Mouse (Mus musculus): ENCODE measurements around the gene Pkib. TPM values are rescaled to one million over a fixed set of nuclear protein-coding genes. Genes with fewer than 3 reads are reported as not detected.

Gene Pkib
- total RNA-seq (2022): 10 to 100 TPM; 10.5 to 15.6 (median 12.9) TPM

GRCm38 (mm10) chr10:57631896-57632867 lies at the start of gene Pkib:
TSS of gene Pkib (plus strand) at chr10:57631981.
- peak; percentile 29 to 64 for DNase-seq (ENCODE audit: low spot score in 2 of 2)

GRCm38 (mm10) chr10:57583927-57584326 lies 47.9 kb upstream of the Pkib start:
- no peak for DNase-seq (ENCODE audit: low spot score in 2 of 2)

DNA sequence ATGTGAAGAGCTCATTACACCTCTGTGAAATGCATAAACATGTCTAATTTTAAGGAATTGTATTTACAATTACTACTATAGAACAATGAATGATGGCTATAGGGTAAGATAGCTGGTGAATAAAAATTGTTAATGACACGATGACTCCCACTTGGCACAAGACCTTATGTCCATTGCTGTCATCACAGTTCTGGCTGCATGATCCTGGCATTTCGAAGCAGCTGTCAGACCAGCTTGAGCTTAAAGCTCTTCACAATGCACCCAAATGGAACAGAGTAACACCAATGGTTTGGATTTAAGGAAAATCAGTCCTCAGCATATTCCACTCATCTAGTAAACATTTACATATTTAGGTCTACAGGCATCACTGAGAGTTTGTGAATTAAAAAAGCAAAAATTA lies 37.5 kb upstream of the Pkib start:
- no peak for DNase-seq (ENCODE audit: low spot score in 2 of 2)

GRCm38 (mm10) chr10:57597172-57597571 lies 34.6 kb upstream of the Pkib start:
- DNase-seq (ENCODE audit: low spot score in 2 of 2): no peak

GRCm38 (mm10) chr10:57602951-57603350 lies 28.8 kb upstream of the Pkib start:
- no peak for DNase-seq (ENCODE audit: low spot score in 2 of 2)

DNA sequence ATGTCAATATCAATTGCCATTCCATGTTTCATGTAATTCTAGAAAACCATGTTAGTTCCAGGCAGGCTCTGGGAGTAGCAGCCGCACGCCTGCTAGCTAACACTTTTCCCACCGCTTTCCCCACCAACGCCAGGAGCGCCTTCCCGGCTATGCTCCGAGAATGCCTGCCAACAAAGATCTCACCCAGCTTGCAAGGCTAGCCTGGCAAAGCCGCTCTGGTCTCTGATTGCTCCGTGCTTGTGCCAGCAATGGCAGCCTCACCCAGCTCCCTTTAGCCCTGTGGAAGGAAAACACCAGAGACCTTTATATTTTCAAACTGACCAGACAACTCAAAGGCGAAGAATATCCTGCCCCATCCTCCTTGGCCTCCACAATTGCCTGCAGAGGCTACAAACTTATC lies 8.5 kb upstream of the Pkib start:
- DNase-seq (ENCODE audit: low spot score in 2 of 2): no peak

GRCm38 (mm10) chr10:57627773-57628172 lies 4.0 kb upstream of the Pkib start:
- no peak for DNase-seq (ENCODE audit: low spot score in 2 of 2)

GRCm38 (mm10) chr10:57630557-57630956 lies 1.2 kb upstream of the Pkib start:
- no peak for DNase-seq (ENCODE audit: low spot score in 2 of 2)

DNA sequence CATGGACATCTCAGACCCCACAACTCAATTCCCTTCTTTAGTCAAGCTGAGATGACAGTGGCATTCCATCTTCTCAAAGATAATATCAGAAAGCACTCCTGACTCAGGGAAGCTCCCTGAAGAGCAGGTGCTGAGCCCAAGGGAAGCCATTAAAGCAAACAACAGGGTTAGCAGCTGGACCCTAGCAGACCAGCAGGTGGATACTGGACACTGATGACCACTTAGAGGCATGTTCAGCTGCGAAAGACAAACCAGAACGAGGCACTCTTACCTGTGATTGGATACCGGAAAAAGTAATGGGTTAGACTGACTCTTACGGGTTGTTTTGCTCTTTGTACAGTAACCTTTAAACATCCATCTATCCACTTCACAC lies 1.1 kb downstream of the Pkib start:
- no peak for DNase-seq (ENCODE audit: low spot score in 2 of 2)

DNA sequence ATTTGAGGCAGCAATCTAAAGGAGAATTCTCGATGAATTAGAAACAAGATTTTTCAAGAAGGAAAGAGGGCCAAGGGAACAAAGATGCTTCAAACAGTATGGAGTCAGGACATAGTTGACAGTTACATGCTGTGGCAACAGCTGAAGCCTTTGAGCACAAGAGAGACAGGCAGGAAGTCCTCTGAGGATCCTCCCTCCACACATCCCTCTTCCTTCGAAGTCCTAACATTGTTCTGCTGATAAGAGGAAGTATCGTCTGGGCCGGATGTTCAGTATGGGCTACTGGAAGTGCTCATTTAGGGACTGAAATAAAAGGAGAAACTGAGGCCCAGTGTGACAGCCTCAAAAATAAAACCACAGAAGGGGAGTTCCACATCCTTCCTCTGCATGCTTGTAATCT lies 5.2 kb downstream of the Pkib start:
- DNase-seq (ENCODE audit: low spot score in 2 of 2): no peak

GRCm38 (mm10) chr10:57638250-57638649 lies 6.5 kb downstream of the Pkib start:
- no peak for DNase-seq (ENCODE audit: low spot score in 2 of 2)

DNA sequence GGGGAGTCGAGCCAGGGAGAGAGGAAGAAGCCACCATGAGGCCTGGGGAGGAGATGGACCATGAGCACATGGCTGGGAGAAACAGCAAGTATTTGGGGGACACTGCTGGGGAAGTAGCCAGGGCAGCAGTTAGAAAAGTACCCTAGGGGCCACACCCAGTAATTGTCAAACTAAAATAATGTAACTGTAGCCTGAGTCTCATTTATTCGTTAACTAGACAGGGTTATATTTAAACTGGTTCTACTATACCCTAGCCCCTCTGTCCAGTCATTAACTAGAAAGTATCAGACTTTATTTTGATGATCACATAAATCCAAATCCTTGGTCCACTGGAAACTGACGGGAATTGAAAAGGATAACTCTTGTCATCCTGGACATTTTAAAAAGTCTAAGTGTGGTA lies 7.8 kb downstream of the Pkib start:
- DNase-seq (ENCODE audit: low spot score in 2 of 2): no peak

- DNase-seq (ENCODE audit: low spot score in 2 of 2): no peak
Measured at GRCm38 (mm10) chr10:57653297-57653696, 21.5 kb downstream of the Pkib start.

GRCm38 (mm10) chr10:57660505-57660904 lies 28.7 kb downstream of the Pkib start:
- DNase-seq (ENCODE audit: low spot score in 2 of 2): no peak

DNA sequence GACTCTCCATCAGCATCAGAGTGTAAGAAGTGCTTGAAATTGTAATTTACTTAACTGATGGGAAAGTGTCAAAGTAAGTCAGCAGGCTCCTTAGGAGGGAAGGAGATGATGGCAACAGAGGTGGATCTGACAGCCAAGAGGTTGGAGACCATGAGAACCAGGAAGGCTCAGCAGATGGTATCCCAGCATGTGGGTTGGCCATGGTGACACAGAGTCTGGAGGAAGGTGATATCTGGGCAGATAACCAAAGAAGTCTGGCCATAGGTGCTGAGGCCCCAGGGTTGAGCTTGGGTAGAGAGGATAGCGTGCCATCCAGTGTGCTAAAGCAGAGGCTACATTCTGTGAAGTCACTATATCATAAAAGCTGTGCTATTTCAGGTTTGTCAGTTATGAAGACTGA lies 32.0 kb downstream of the Pkib start:
- no peak for DNase-seq (ENCODE audit: low spot score in 2 of 2)

DNA sequence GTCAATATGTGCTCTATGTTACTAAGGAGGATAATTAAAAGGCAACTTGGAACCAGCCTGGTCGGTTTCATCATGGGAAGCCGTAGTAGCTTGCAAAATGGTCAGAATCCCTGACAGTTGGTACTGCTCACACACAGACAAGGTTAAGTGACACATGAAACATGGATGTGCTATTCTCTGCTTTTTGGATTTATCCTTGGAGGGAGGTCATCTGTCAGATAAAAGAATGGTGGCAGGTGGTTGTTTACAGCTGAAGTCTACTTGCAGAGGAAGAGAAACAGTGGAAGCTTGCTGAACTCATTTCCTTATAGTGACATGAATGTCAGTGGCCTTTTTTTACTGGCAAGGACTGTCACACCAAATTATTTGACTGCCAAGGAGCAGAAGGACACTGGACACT lies 32.5 kb downstream of the Pkib start:
- no peak for DNase-seq (ENCODE audit: low spot score in 2 of 2)

DNA sequence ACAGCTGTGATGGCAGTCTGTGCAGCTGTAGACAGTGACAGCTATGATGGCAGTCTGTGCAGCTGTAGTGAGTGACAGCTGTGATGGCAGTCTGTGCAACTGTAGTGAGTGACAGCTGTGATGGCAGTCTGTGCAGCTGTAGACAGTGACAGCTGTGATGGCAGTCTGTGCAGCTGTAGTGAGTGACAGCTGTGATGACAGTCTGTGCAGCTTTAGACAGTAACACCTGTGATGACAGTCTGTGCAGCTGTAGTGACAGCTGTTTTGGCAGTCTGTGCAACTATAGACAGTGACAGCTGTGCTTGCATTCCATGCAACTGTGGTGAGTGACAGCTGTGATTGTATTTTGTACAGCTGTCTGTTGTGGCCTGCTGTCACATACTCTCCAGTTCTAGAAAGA lies 44.0 kb downstream of the Pkib start:
- no peak for DNase-seq (ENCODE audit: low spot score in 2 of 2)

- DNase-seq (ENCODE audit: low spot score in 2 of 2): no peak
Measured at GRCm38 (mm10) chr10:57687999-57688398, 56.2 kb downstream of the Pkib start.

GRCm38 (mm10) chr10:57690161-57690560 lies 58.4 kb downstream of the Pkib start:
- no peak for DNase-seq (ENCODE audit: low spot score in 2 of 2)

GRCm38 (mm10) chr10:57702246-57702645 lies 70.5 kb downstream of the Pkib start:
- no peak for DNase-seq (ENCODE audit: low spot score in 2 of 2)

DNA sequence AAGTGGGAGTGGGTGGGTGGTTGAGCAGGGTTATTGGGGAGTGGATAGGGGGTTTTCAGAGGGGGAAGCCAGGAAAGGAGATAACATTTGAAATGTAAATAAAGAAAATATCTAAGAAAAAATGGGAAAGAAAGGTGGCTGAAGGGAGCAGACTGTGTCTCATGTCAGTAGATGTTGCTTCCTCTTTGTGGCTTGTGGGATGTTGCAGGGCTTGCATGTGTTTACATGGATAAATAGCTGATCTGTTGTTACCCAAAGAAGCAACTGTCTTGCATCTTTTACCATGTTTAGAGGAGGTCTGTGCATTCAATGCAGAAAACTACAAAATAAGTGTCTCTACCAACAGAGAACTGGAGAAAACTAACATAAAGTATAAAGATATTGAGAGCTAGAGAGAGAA lies 89.3 kb downstream of the Pkib start:
- no peak for DNase-seq (ENCODE audit: low spot score in 2 of 2)

DNA sequence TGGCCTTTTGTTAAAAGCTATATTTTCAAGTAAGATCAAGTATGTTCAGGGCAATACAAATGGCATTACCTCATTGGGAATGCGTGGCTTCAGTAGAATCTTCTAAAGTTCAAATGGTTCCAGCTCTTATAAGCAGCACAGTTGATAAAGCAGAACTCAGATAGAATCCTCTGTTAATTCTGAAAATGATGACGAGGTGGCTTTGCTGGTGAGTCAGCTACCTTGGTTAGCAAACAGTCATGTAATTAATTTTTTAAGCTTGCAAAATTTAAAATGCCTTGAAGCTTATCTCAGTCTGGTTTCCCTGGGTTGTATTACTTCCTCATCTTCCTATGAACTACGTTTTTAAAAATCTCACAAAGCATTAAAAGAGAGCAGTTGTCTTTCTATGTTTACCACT lies 90.6 kb downstream of the Pkib start:
- DNase-seq (ENCODE audit: low spot score in 2 of 2): no peak

DNA sequence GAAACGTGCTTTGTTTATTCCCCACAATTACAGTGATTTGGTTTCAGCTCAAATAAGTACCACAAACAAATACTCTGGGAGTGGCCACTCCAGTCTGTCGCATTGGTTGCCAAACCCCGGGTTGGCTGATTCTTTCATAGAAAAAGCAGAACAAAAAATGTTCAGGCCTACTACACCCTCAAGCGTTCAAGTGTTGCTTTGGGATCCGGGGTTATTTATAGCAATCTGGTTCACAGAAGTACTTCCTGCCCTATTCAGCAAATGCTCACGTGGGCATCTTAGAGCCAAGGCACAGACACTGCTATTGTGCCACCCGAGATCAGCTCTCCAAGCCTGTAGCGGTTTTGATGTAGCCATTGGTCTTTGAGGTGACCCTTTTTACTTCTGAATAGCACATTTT lies 95.9 kb downstream of the Pkib start:
- peak in 1 of 2 experiments; percentile 8 for DNase-seq (ENCODE audit: low spot score in 2 of 2)
